In genomic region chr7:126273351-126274042, GRCm38 (mm10) we compare ENCODE assay signal across 9 mouse cellular contexts. TPM values are rescaled to one million over a fixed set of nuclear protein-coding genes. Genes with fewer than 3 reads are reported as not detected.
DNase-seq lines count a peak whose midpoint lies in the region; ATAC-seq and TF ChIP-seq lines count a peak whose summit lies in the region.
"Had no signal": no experiment of that assay in that cellular context is flagged by ENCODE, and none has a peak within 500 bp of the region (broad histone marks: within the 10 kb centered on the region; RNA-seq: fewer than 3 reads in every experiment).

No protein-coding gene starts in this region.

- no peaks in the 10 kb centered on the region for H3K79me2 ChIP-seq in myocyte (ENCODE audit: control insufficient read depth, insufficient read depth)

- peak overlapping the region; percentile 93 for H3K9ac ChIP-seq in heart, embryonic 11.5 days (ENCODE audit: low read depth, low read length)
- H3K9ac ChIP-seq in hindbrain, embryonic 14.5 days: peak overlapping the region; percentile 100

- no peaks in the 10 kb centered on the region for H3K9me3 ChIP-seq in heart, embryonic 11.5 days (replicated peaks; ENCODE audit: control insufficient read depth, low read length)
- H3K9me3 ChIP-seq in hindbrain, embryonic 14.5 days (ENCODE audit: control insufficient read depth, low read length): no peaks in the 10 kb centered on the region

- peak overlapping the region; percentile 70 for H3ac ChIP-seq in myocyte (ENCODE audit: control insufficient read depth, insufficient read length)

- peaks cover 20% of the 10 kb centered on the region for H3K4me1 ChIP-seq in heart, embryonic 11.5 days (ENCODE audit: control insufficient read depth, insufficient read depth, low read length)
- H3K4me1 ChIP-seq in hindbrain, embryonic 14.5 days (replicated peaks; ENCODE audit: control insufficient read depth, insufficient read depth, low read length): peaks cover 48% of the 10 kb centered on the region

- peaks cover 13% of the 10 kb centered on the region; the same call in 1 of the 2 replicates for H3K27me3 ChIP-seq in heart, embryonic 11.5 days (ENCODE audit: control insufficient read depth, insufficient read depth, low read length)
- no peaks in the 10 kb centered on the region for H3K27me3 ChIP-seq in hindbrain, embryonic 14.5 days (ENCODE audit: control insufficient read depth, insufficient read depth, low read length)
- H3K27me3 ChIP-seq in myocyte (ENCODE audit: control insufficient read depth, insufficient read depth, insufficient read length): no peaks in the 10 kb centered on the region
- H3K27me3 ChIP-seq: Patski had no signal

- no peak for ATAC-seq in heart, embryonic 11.5 days (replicated peaks; ENCODE audit: insufficient number of reproducible peaks, low FRiP score, low TSS enrichment)
- no peak for ATAC-seq in hindbrain, embryonic 14.5 days (ENCODE audit: low FRiP score)
- ATAC-seq in erythroid progenitor cell, adult 5-6 weeks (replicated peaks; ENCODE audit: low FRiP score, poor library complexity, severe bottlenecking): no peak
- ATAC-seq: Patski had no signal

- TF ChIP-seq POLR2A in myocyte (IDR thresholded peaks at IDR 0.05; ENCODE audit: insufficient read length, low read depth): no peak

- peak overlapping the region; percentile 100 for H3K4me2 ChIP-seq in heart, embryonic 11.5 days
- peak overlapping the region; percentile 99 for H3K4me2 ChIP-seq in hindbrain, embryonic 14.5 days (replicated peaks)
- peak overlapping the region; percentile 92 for H3K4me2 ChIP-seq in myocyte (ENCODE audit: low read depth)

- peak overlapping the region; percentile 91 for H3K4me3 ChIP-seq in heart, embryonic 11.5 days (ENCODE audit: low read depth, low read length)
- H3K4me3 ChIP-seq in hindbrain, embryonic 14.5 days (replicated peaks; ENCODE audit: low read length): peak overlapping the region; percentile 98
- peak overlapping the region; percentile 39 for H3K4me3 ChIP-seq in myocyte

- no peak for DNase-seq in heart, postnatal 25 days (ENCODE audit: low spot score)
- DNase-seq in T-cell, adult 2 months (ENCODE audit: low spot score): peak; percentile 29
- no peak for DNase-seq in hindbrain, embryonic 14.5 days (ENCODE audit: low spot score)
- DNase-seq in ovary, postnatal 36 days (ENCODE audit: low spot score): no peak
- no peak for DNase-seq in right cerebral cortex, adult 18-20 months

- intact Hi-C loops in heart, postnatal 25 days (cut with DNase I): no loop called here

- no peaks in the 10 kb centered on the region for H3K36me3 ChIP-seq in heart, embryonic 11.5 days (ENCODE audit: control insufficient read depth, insufficient read depth, low read length)
- H3K36me3 ChIP-seq in hindbrain, embryonic 14.5 days (replicated peaks; ENCODE audit: control insufficient read depth, insufficient read depth): peaks cover 37% of the 10 kb centered on the region
- no peaks in the 10 kb centered on the region for H3K36me3 ChIP-seq in myocyte (ENCODE audit: control insufficient read depth, insufficient read depth)

- 18% methylated on average over 11 of the region's 11 CpGs for WGBS in heart, embryonic 11.5 days (ENCODE audit: insufficient replicate concordance)
- WGBS in hindbrain, embryonic 14.5 days: 5% methylated on average over 11 of the region's 11 CpGs

- H3K27ac ChIP-seq in heart, embryonic 11.5 days (ENCODE audit: low read depth, low read length): peak overlapping the region; percentile 15; the same call in 1 of the 2 replicates
- H3K27ac ChIP-seq in hindbrain, embryonic 14.5 days: peak overlapping the region; percentile 98

TF ChIP-seq in myocyte, 11 proteins besides CTCF, POLR2A, EP300 and RAD21:
- peak in 1 of 3 experiments; percentile 14 for TF ChIP-seq MYOG (IDR thresholded peaks at IDR 0.05; ENCODE audit: control insufficient read depth in 1 of 3, insufficient read depth in 1 of 3, insufficient read length in 2 of 3, low read depth in 2 of 3)
- no peak for TF ChIP-seq MYOD1 (IDR thresholded peaks at IDR 0.05; ENCODE audit: control insufficient read depth in 1 of 3, insufficient read length in 2 of 3, low read depth in 2 of 3)
- no peak for TF ChIP-seq TCF12 (IDR thresholded peaks at IDR 0.05; ENCODE audit: insufficient read depth, poor library complexity, severe bottlenecking)
- no peak for TF ChIP-seq REST (IDR thresholded peaks at IDR 0.05; ENCODE audit: insufficient read depth, insufficient read length)
- no peak for TF ChIP-seq SRF (IDR thresholded peaks at IDR 0.05; ENCODE audit: control insufficient read depth, insufficient read length, low read depth)
TF ChIP-seq in myocyte: peak in this region for 1.

RNA-seq across cellular contexts. Expression of gene Sbk1, which starts 1.1 kb away (rescaled TPM):
- polyA plus RNA-seq in heart, embryonic 11.5 days (2014; fragmentation: Nextera tagmentation; extraction: Ambion mirVana): 16.7 and 17.6 TPM in 2 replicates
- total RNA-seq in heart, postnatal 25 days (2021): 10 to 100 TPM; 76.5 to 86.4 TPM
- 290 and 319 TPM in 2 replicates for polyA plus RNA-seq in hindbrain, embryonic 14.5 days (2014; fragmentation: Nextera tagmentation; extraction: Ambion mirVana)
- polyA plus RNA-seq in myocyte (2012; fragmentation: generic; extraction: Trizol): 16.1 TPM
- total RNA-seq in erythroid progenitor cell, adult 5-6 weeks (2015; ENCODE audit: low replicate concordance): 2.5 and 5.0 TPM in 2 replicates
- 3.4 and 4.0 TPM in 2 replicates for total RNA-seq in erythroid progenitor cell, adult 5-6 weeks (2017; ENCODE audit: low replicate concordance)

Comparison
In these comparisons a context has a peak if more than half of its experiments do, and no peak if none do; other contexts are left out.
1. H3K4me3 ChIP-seq: peak in every context shown above with its lines; median percentile 98 in hindbrain, embryonic 14.5 days; 91 in heart, embryonic 11.5 days; 39 in myocyte.
2. RNA of gene Sbk1, which starts 1.1 kb away (polyA plus RNA-seq): 290 to 319 TPM in hindbrain, embryonic 14.5 days; 16.7 to 17.6 TPM in heart, embryonic 11.5 days and 16.1 TPM in myocyte (single experiment); every median in the first group is over 10 times any median in the second.
3. Peak in every context shown above with its lines, with median percentiles within 50 percentile points of each other: H3K4me2 ChIP-seq.